Mouse (Mus musculus): ENCODE measurements around the gene Usp30. TPM values are rescaled to one million over a fixed set of nuclear protein-coding genes. Genes with fewer than 3 reads are reported as not detected.

The Usp30 gene
- not detected in 2 replicates for polyA plus RNA-seq (2012; ENCODE audit: insufficient read depth, insufficient read length, low replicate concordance, missing spikeins)

DNA sequence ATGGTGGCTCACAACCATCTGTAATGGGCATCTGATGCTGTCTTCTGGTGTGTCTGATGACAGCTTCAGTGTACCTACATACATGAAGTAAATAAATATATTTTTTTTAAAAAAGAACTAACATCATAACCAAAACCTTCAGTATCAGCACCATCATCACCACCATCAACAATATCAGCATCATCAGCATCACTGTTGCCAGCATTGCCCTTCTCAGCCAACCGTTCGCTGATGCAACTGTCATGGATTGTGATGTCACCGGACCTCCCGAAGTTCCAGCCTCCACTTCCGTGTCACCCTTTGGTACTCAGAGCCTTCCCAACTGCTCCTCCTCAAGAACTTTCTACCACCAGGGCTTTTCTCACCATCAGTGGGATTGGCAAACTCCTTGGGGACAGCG is at the start of gene Usp30:
Gene Usp30, plus strand, starts transcription at position 301 of the 400 bp plus-strand sequence.
- no peak within 1 kb of the TSS for H3K4me3 ChIP-seq (ENCODE audit: insufficient read depth, low read depth, low read length)
- TF ChIP-seq POLR2A (IDR thresholded peaks at IDR 0.05; ENCODE audit: insufficient read depth, low read depth, low read length) (no peak), CTCF (IDR thresholded peaks at IDR 0.05; ENCODE audit: insufficient read depth, low read depth, low read length) (no peak)
- H3K27ac ChIP-seq (ENCODE audit: insufficient read depth, low read depth, low read length), result no peak within 1 kb of the TSS
- 92% methylated on average over 6 of the region's 6 CpGs for WGBS
- 0 out of 2 replicates have a peak, but pooled peaks cover 7% of the 10 kb centered on the region for H3K4me1 ChIP-seq (ENCODE audit: control insufficient read depth, insufficient read depth, low read length)

DNA sequence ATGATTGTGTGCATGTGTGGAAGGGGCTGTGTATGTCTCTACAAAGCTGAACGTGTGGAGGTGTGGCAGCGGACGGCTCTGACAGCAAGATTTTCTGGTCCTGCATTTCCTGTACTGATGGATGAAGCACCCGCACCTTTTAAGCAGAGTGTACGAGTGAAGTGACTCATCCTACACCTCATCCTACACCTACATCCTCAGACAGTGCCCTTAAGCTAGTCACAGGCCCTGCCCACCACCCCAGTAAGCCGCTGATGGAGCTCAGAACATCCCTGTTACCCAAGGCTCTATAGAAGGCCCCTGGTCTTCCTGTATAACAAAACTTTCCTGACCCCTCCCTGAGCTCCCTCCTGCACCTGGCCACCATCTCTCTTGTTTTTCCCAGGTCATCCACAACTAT is 40.9 kb upstream of the Usp30 start:
- H3K27ac ChIP-seq (ENCODE audit: insufficient read depth, low read depth, low read length), result no peak overlapping the region
- WGBS, result 38% methylated on average over 6 of the region's 6 CpGs
- H3K4me1 ChIP-seq (ENCODE audit: control insufficient read depth, insufficient read depth, low read length), result peaks cover 10% of the 10 kb centered on the region
- H3K4me3 ChIP-seq (ENCODE audit: insufficient read depth, low read depth, low read length), result no peak overlapping the region
- TF ChIP-seq POLR2A (IDR thresholded peaks at IDR 0.05; ENCODE audit: insufficient read depth, low read depth, low read length) (no peak), CTCF (IDR thresholded peaks at IDR 0.05; ENCODE audit: insufficient read depth, low read depth, low read length) (no peak)

DNA sequence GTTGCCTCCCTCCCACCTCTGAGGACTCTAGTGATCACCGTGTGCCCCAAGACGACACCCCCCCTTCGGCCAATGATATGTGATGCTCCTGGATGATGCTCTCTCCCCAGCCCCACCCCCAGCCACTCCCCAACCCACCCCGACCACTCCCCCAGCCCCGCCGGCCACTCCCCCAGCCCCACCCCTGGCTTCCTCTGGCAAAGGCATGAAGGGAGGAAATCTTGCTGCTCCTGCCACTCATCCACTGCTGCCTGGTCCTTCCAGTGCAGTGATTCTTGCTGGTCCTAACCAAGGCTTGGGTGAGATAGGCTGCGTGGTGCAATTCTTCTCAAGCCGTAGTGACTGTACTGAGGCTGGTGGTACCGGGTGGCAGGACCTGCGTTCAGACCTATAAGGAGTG is 40.4 kb upstream of the Usp30 start:
- no peak overlapping the region for H3K27ac ChIP-seq (ENCODE audit: insufficient read depth, low read depth, low read length)
- WGBS, result 5% methylated on average over 10 of the region's 10 CpGs
- TF ChIP-seq POLR2A (IDR thresholded peaks at IDR 0.05; ENCODE audit: insufficient read depth, low read depth, low read length) (no peak), CTCF (IDR thresholded peaks at IDR 0.05; ENCODE audit: insufficient read depth, low read depth, low read length) (no peak)

DNA sequence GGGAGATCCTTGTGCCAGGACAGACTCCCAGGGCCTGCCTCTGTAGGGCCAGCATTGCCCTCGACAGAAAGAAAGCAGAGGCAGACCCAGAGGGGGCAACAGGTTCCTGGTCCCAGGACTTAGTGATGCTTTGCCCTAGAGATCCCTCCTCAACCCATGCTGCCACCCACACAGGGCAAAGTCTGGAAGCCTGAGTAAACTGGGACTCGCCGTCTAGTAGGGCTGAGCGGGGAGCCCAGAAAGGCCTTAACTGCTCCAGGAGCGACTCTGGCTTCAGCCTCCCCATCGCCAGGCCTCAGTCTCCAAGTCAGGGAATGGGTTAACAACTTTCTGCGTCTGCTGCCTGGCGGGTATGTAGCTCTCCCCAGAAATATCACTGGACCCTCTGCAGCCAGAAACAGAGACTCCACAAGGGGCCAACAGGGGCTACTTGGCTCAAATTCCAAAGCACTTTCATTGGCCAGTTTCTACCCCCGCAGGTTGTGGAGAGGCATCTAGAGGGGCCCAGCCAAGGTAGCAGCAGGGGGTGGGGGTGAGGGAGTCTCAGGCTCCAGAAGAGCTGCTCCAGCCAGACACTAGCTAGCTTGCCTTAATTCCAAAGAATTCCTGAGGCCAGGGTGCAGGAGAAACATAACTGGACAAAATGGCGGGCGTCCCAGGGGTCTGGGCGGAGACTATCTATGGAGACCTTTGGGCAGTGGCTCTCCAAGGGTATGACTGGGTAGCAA is 37.9 kb upstream of the Usp30 start:
- Histone ChIP-seq H3K4me1 (ENCODE audit: control insufficient read depth, insufficient read depth, low read length) (peaks cover 13% of the 10 kb centered on the region), H3K27ac (ENCODE audit: insufficient read depth, low read depth, low read length) (no peak overlapping the region), H3K4me3 (ENCODE audit: insufficient read depth, low read depth, low read length) (no peak overlapping the region)
- TF ChIP-seq CTCF (IDR thresholded peaks at IDR 0.05; ENCODE audit: insufficient read depth, low read depth, low read length), result no peak
- 88% methylated on average over 12 of the region's 12 CpGs for WGBS

More for the DNA sequence above, 40.4 kb upstream of the Usp30 start:
- H3K4me3 ChIP-seq (ENCODE audit: insufficient read depth, low read depth, low read length), result no peak overlapping the region
- peaks cover 10% of the 10 kb centered on the region for H3K4me1 ChIP-seq (ENCODE audit: control insufficient read depth, insufficient read depth, low read length)

DNA sequence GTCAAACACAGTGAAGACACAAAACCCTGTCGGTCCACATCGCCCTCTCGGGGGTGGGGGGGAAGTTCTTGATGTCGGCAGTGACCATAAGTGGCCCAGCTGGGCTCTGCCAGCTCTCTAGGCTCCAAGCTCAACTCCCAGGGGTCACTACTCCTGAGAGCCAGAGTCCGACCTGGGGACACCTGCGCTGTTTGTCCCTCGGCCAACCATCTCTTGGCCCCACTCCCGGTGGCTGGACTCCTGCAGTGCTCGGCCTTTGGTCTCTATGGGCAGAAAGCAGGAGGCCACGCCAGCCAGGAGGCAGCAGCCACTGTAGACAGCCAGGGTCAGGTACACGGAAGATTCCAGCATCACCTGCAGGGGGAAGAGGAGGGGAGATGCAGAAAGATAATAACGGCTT is 37.1 kb upstream of the Usp30 start:
- peaks cover 13% of the 10 kb centered on the region for H3K4me1 ChIP-seq (ENCODE audit: control insufficient read depth, insufficient read depth, low read length)
- WGBS, result 86% methylated on average over 12 of the region's 12 CpGs
- H3K4me3 ChIP-seq (ENCODE audit: insufficient read depth, low read depth, low read length), result no peak overlapping the region
- no peak for TF ChIP-seq POLR2A (IDR thresholded peaks at IDR 0.05; ENCODE audit: insufficient read depth, low read depth, low read length)
- TF ChIP-seq CTCF (IDR thresholded peaks at IDR 0.05; ENCODE audit: insufficient read depth, low read depth, low read length), result no peak
- H3K27ac ChIP-seq (ENCODE audit: insufficient read depth, low read depth, low read length), result no peak overlapping the region

DNA sequence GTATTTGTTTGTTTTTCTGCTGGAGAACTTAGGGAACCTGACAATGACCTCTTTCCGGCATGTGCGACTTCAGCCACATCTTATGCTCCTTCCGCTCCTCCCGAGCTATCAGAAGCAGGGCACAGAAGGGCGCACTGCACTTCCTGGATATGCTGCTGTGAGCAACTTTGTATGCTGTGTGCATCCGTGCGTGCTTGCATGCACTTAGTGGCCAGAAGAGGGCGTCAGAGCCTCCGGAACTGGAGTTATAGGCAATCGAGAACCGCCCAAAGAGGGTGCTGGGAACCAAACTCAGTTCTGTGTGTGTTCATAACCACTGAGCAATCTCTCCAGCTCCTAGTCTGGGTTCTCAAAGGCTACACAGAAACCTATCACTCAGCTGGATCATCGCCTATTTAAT is 34.6 kb upstream of the Usp30 start:
- no peak overlapping the region for H3K27ac ChIP-seq (ENCODE audit: insufficient read depth, low read depth, low read length)
- WGBS, result 93% methylated on average over 12 of the region's 12 CpGs
- TF ChIP-seq CTCF (IDR thresholded peaks at IDR 0.05; ENCODE audit: insufficient read depth, low read depth, low read length) (peak; percentile 9; the same call in 1 of the 2 replicates), POLR2A (IDR thresholded peaks at IDR 0.05; ENCODE audit: insufficient read depth, low read depth, low read length) (no peak)
- no peak overlapping the region for H3K4me3 ChIP-seq (ENCODE audit: insufficient read depth, low read depth, low read length)
- peaks cover 9% of the 10 kb centered on the region for H3K4me1 ChIP-seq (ENCODE audit: control insufficient read depth, insufficient read depth, low read length)

DNA sequence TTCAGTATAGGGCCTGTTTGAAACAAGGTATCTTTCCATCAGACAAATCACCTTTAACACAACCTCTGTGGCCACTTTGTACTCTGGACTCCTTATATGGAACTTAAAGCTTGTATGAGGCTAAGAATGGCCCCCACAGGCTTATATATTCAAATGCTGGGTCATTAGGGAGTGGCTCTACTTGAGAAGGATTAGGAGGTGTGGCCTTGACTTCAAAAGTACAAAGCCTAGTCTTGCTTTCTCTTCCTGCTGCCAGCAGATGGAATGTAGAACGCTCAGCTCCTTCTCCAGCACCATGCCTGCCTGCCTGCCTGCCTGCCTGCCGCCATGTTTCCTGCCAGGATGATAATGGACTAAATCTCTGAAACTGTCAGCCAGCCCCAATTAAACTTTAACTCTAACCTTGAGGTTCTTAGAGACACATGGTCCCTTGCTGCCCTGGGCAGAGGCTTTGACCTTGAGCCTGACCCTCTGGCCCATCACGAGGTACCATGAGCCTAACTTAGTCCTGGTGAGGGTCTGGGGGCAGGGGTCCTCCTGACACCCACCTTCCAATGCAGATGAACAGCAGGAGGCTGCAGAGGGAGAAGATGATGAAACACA is 33.0 kb upstream of the Usp30 start:
- TF ChIP-seq CTCF (IDR thresholded peaks at IDR 0.05; ENCODE audit: insufficient read depth, low read depth, low read length) (no peak), POLR2A (IDR thresholded peaks at IDR 0.05; ENCODE audit: insufficient read depth, low read depth, low read length) (no peak)
- Histone ChIP-seq H3K4me3 (ENCODE audit: insufficient read depth, low read depth, low read length) (no peak overlapping the region), H3K4me1 (ENCODE audit: control insufficient read depth, insufficient read depth, low read length) (peaks cover 14% of the 10 kb centered on the region), H3K27ac (ENCODE audit: insufficient read depth, low read depth, low read length) (no peak overlapping the region)
- 77% methylated on average over 3 of the region's 3 CpGs for WGBS

DNA sequence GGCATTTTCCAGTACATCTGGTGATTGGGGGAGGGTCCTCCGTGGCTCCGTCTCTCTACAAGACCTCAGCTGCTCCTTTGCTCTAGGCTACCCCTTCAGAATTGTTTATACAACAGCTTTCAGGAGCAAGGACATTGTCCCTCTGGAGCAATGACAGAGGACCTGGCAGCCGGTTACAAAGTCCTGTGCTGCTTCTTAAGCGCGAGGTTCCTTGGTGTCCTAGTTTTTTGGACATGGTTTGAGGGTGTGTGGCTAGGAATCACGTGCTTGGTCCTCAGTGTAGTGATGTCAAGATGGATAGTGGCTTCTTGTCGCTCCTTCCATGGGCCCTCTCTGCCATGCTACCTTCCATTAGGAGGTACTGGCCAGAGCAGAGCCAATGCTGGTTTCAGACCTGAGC is 30.9 kb upstream of the Usp30 start:
- 88% methylated on average over 7 of the region's 7 CpGs for WGBS

DNA sequence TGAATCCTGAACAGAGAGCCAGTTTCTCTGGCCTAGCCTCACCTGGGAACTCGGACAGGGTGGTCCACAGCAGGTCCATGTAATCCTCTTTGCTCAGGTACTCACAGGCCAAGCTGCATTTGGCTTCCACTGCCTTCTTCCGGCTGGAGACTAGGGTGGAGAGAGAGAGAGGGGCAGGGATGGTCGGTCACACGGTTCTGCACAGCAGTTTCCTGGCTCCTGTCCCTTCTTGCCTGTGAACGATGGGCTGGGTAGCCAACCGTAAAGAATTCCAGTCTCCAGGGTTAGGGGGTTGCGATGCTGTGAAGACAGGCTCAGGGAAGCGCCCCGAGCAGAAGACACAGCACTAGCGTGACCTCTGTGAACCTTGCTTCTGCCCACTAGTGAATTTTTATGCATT is 30.1 kb upstream of the Usp30 start:
- 56% methylated on average over 10 of the region's 10 CpGs for WGBS
- TF ChIP-seq POLR2A (IDR thresholded peaks at IDR 0.05; ENCODE audit: insufficient read depth, low read depth, low read length), result no peak
- H3K4me3 ChIP-seq (ENCODE audit: insufficient read depth, low read depth, low read length), result no peak overlapping the region
- no peak overlapping the region for H3K27ac ChIP-seq (ENCODE audit: insufficient read depth, low read depth, low read length)
- peaks cover 14% of the 10 kb centered on the region for H3K4me1 ChIP-seq (ENCODE audit: control insufficient read depth, insufficient read depth, low read length)

More for the DNA sequence above, 30.9 kb upstream of the Usp30 start:
- Histone ChIP-seq H3K4me1 (ENCODE audit: control insufficient read depth, insufficient read depth, low read length) (peaks cover 14% of the 10 kb centered on the region), H3K27ac (ENCODE audit: insufficient read depth, low read depth, low read length) (no peak overlapping the region), H3K4me3 (ENCODE audit: insufficient read depth, low read depth, low read length) (no peak overlapping the region)
- TF ChIP-seq POLR2A (IDR thresholded peaks at IDR 0.05; ENCODE audit: insufficient read depth, low read depth, low read length) (no peak), CTCF (IDR thresholded peaks at IDR 0.05; ENCODE audit: insufficient read depth, low read depth, low read length) (no peak)
